In genomic region chr8:125576127-125576526, GRCm38 (mm10) we compare ENCODE assay signal across 25 mouse cellular contexts. TPM values are rescaled to one million over a fixed set of nuclear protein-coding genes. Genes with fewer than 3 reads are reported as not detected.
DNase-seq lines count a peak whose midpoint lies in the region; ATAC-seq and TF ChIP-seq lines count a peak whose summit lies in the region.
"Had no signal": no experiment of that assay in that cellular context is flagged by ENCODE, and none has a peak within 500 bp of the region (broad histone marks: within the 10 kb centered on the region; RNA-seq: fewer than 3 reads in every experiment).

No protein-coding gene starts in this region.

- H3K27me3 ChIP-seq in heart, embryonic 10.5 days (ENCODE audit: insufficient read depth, poor library complexity, severe bottlenecking) = no peaks in the 10 kb centered on the region
- no peaks in the 10 kb centered on the region for H3K27me3 ChIP-seq in hindbrain, postnatal 0 days (ENCODE audit: insufficient read depth, low read length)
- H3K27me3 ChIP-seq: forebrain, embryonic 13.5 days; forebrain, embryonic 15.5 days; Patski had no signal

- no peak for DNase-seq in heart, embryonic 10.5 days (ENCODE audit: low spot score)
- no peak for DNase-seq in heart, adult 11 months
- DNase-seq in neural tube, embryonic 10.5 days (ENCODE audit: extremely low spot score, low spot score) = no peak
- no peak for DNase-seq in hindbrain, postnatal 0 days (ENCODE audit: low spot score)
- no peak for DNase-seq in gastrocnemius, adult 8-10 months (ENCODE audit: low spot score in 2 of 2)
- DNase-seq: adrenal gland, adult 8-10 months; adrenal gland, postnatal 14 days; adrenal gland, postnatal 36 days; B cell, adult 2 months; cerebellum, adult 11 months; cerebellum, adult 18-20 months; cerebellum, adult 8-10 months; cerebellum, adult 9-11 months; cerebellum, postnatal 14 days; cerebellum, postnatal 36 days had no signal

- H3K36me3 ChIP-seq in heart, embryonic 10.5 days = no peaks in the 10 kb centered on the region
- no peaks in the 10 kb centered on the region for H3K36me3 ChIP-seq in hindbrain, postnatal 0 days (ENCODE audit: insufficient read depth, low read length)
- H3K36me3 ChIP-seq: embryonic facial prominence, embryonic 10.5 days; embryonic facial prominence, embryonic 12.5 days; forebrain, embryonic 15.5 days; G1E had no signal

- no peak overlapping the region for H3K9ac ChIP-seq in hindbrain, postnatal 0 days (replicated peaks; ENCODE audit: low read length)
- H3K9ac ChIP-seq: embryonic facial prominence, embryonic 12.5 days; forebrain, embryonic 13.5 days; forebrain, embryonic 15.5 days had no signal

- no peak overlapping the region for H3K4me3 ChIP-seq in heart, embryonic 10.5 days
- H3K4me3 ChIP-seq in hindbrain, postnatal 0 days (ENCODE audit: low read length) = no peak overlapping the region
- H3K4me3 ChIP-seq: embryonic facial prominence, embryonic 10.5 days; embryonic facial prominence, embryonic 12.5 days; forebrain, embryonic 13.5 days; forebrain, embryonic 15.5 days had no signal

- TF ChIP-seq CTCF in hindbrain, postnatal 0 days (IDR thresholded peaks at IDR 0.05; ENCODE audit: low read depth) = no peak

- no peaks in the 10 kb centered on the region for H3K4me1 ChIP-seq in heart, embryonic 10.5 days
- H3K4me1 ChIP-seq in hindbrain, postnatal 0 days (ENCODE audit: insufficient read depth, low read length) = no peaks in the 10 kb centered on the region
- H3K4me1 ChIP-seq: embryonic facial prominence, embryonic 10.5 days; embryonic facial prominence, embryonic 12.5 days; forebrain, embryonic 13.5 days; forebrain, embryonic 15.5 days had no signal

- peak; percentile 74 for ATAC-seq in granulocyte monocyte progenitor cell, adult 5-6 weeks (replicated peaks; ENCODE audit: poor library complexity, severe bottlenecking)
- peak; percentile 68 for ATAC-seq in megakaryocyte, adult 5-6 weeks (ENCODE audit: poor library complexity, severe bottlenecking)
- no peak for ATAC-seq in hindbrain, postnatal 0 days
- ATAC-seq: activated CD4-positive, CD25-positive, alpha-beta regulatory T cell, adult 4 months; CD4-positive, CD25-positive, alpha-beta regulatory T cell, adult 4 months; forebrain, embryonic 13.5 days; forebrain, embryonic 15.5 days; Patski had no signal

- H3K9me3 ChIP-seq in heart, embryonic 10.5 days = no peaks in the 10 kb centered on the region
- no peaks in the 10 kb centered on the region for H3K9me3 ChIP-seq in hindbrain, postnatal 0 days (ENCODE audit: low read length)
- H3K9me3 ChIP-seq: embryonic facial prominence, embryonic 10.5 days; embryonic facial prominence, embryonic 12.5 days; forebrain, embryonic 15.5 days had no signal

- H3K4me2 ChIP-seq in hindbrain, postnatal 0 days (ENCODE audit: low read depth, low read length) = no peak overlapping the region
- H3K4me2 ChIP-seq: embryonic facial prominence, embryonic 12.5 days; forebrain, embryonic 13.5 days; forebrain, embryonic 15.5 days had no signal

- 0 out of 2 replicates have a peak overlapping the region, but pooled peaks have one; percentile 29 for H3K27ac ChIP-seq in heart, embryonic 10.5 days
- H3K27ac ChIP-seq in hindbrain, postnatal 0 days = no peak overlapping the region
- H3K27ac ChIP-seq: embryonic facial prominence, embryonic 10.5 days; embryonic facial prominence, embryonic 12.5 days; forebrain, embryonic 13.5 days; forebrain, embryonic 15.5 days had no signal

- 76% methylated on average over 4 of the region's 4 CpGs for WGBS in heart, embryonic 10.5 days
- 72% methylated on average over 4 of the region's 4 CpGs for WGBS in hindbrain, postnatal 0 days

RNA-seq across cellular contexts. Expression of gene Sipa1l2, which starts 6.5 kb away (rescaled TPM):
- polyA plus RNA-seq in heart, embryonic 10.5 days (2016; fragmentation: Nextera tagmentation; extraction: Ambion mirVana) = 24.9 and 32.6 TPM in 2 replicates
- 1.0 and 1.4 TPM in 2 replicates for total RNA-seq in granulocyte monocyte progenitor cell, adult 5-6 weeks (2014; fragmentation: Nextera tagmentation)
- total RNA-seq in granulocyte monocyte progenitor cell, adult 5-6 weeks (2017) = 1.9 and 2.4 TPM in 2 replicates
- total RNA-seq in megakaryocyte, adult 5-6 weeks (2015) = 5.2 and 7.4 TPM in 2 replicates
- 10.9 and 11.6 TPM in 2 replicates for total RNA-seq in megakaryocyte, adult 5-6 weeks (2017)
- total RNA-seq in hindbrain, postnatal 0 days (2014; rRNA removed) = 62.2 and 62.8 TPM in 2 replicates
- 11.5 and 12.2 TPM in 2 replicates for polyA plus RNA-seq in hindbrain, postnatal 0 days (2015; fragmentation: Nextera tagmentation; extraction: Ambion mirVana)
- total RNA-seq in gastrocnemius, adult 8-10 months (2022) = 1 to 10 TPM; 3.9 to 5.4 (median 4.5) TPM
- polyA plus RNA-seq: G1E had no signal
